Mouse (Mus musculus) spleen, postnatal 36 days (tissue): ENCODE measurements around the gene Larp4b.

Source experiments
- DNase-seq, 2 experiments: peaks; one replicate each; pipeline ENCODE4 v3.0.0; 2022; ENCODE audit warnings: low spot score in 2 of 2, mixed read lengths in 1 of 2

The Larp4b gene

DNA sequence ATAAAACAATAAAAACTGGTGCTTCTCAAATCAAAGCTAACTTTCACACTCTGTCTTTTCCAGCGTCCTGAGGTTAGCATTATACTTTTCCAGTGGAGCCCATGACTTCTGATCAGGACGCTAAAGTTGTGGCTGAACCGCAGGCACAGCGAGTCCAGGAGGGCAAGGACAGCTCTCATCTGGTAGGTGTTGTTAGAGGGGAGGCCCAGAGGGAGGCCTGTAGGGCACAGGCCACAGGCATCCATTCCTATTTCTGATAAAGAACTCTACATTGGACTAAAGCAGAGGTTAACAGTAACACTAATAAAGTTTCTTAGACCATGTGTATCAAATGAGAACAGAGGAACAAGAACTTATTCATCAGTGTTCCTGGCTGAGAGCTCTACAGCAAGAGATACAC, 28.4 kb downstream of the Larp4b start:
- DNase-seq = no peak

DNA sequence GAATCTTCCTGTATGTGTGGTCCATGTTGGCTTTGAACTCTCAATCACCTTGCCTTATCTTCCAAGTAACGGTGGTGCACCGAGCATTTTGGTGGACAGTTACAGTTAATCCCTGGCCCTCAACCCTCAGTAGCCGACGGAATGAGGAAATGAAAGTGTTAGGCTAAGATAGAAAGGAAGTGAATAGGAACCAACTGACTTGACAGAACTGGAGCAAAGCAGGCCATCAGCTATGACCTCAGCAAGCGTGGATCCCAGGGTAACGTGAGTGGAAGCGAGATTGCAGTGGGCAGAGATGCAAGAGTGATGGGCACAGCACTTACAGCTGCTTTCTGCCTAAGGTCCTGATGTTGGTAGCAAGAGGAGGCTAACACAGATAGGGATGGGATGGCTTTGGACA, 31.5 kb downstream of the Larp4b start:
- peak; percentile 12 to 32 for DNase-seq

DNA sequence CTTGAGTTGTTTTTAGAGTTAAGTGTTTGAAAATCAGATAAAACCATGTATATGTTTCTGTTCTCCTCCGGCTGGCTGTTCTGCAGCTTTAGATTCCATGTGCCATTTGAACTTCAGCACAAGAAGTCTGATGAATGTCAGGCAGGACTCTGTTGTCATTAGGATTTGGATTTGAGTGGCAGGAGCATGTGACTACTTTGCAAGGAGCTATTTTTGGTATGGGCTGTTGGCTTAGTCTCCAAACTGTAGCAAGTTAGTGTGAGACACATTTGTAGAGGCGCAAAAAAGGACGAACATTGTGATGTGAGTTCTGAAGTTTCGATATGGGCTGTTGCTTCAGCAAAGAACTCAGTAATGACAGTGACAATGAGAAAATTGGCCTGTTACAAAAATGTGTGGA, 34.0 kb downstream of the Larp4b start:
- DNase-seq = no peak

DNA sequence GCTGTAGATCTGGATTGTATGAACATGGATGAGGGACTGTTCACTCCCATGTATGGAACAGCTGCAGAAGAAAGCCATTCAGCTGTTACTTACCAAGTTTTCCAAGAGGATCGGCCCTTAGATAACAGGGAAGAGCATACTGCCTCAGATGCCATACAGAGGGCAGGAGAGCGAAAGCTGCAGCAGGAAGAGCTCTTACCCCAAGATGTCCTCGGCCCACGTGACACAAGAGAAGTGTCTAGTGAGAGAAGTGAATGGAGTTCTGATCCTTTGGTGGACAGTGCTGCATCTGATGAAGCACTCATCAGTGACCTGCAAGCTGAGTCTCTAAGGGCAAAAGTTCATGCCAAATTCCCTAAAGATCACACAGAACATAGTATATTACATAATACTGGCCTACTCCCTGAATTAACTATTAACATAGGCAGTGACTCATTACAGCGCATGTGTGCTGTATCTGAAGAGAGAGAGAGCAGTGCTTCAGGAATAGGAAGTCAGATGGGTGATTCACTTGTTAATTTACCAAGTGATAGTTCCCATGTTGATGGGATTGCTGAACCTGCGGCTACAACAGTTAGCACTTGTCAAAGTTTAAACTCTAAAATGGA, 35.1 kb downstream of the Larp4b start:
- DNase-seq = no peak

DNA sequence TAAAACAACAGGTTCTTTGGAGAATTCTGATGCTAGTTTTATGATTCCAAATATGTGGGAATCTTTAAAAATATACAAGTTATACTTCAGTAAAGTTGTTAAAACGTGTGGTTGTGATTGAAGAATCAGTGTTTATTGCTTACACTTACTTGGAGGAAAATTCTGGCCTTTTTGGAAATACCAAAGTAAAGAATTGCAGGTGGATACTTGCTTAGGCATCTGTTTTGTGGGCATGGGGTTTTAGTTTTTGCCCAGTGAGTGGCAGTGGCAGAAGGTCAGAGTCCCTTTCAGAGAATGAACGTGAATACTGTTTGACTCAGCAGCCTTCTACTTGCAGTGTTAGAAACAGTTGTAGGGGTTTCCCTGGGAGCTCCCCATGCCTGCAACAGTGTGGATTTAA, 40.7 kb downstream of the Larp4b start:
- DNase-seq = no peak

DNA sequence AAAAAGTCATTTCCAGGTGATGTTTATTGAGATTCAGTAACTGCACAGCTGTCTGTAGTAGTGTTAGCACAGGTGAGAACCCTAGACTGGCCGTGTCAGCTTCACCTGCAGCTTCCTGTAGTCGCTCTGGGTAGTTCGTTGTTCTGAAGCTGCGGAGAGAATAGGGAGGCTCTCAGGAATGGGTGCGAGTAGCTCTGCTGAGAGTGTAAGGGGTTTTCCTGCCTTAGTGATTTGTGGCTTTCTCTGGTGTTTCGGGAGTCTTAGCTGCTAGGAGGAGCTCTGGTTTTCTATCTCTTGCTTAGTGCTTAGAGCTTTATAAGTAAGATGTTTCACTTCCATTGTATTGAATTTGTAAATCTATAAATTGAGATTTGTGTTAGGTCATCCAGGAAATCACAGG, 42.4 kb downstream of the Larp4b start:
- DNase-seq = no peak

DNA sequence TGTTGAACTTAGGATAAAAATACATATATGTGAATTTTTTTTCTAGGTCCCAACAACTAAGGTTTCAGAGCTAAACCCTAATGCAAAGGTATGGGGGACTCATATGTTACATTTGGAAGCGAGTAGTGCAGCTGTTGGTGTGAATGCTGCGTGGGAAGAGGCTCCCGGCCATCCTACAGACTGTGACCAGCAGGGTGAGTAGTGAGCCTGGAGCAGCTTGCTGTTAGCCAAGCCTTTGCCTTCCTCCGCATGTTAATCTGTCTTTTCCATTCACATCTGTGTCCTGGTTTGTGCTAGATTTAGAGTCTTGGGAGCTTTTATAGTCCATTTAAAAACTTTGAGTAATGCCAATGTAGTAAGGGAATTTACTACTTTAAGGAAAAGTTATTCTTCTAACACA, 43.1 kb downstream of the Larp4b start:
- DNase-seq = no peak

DNA sequence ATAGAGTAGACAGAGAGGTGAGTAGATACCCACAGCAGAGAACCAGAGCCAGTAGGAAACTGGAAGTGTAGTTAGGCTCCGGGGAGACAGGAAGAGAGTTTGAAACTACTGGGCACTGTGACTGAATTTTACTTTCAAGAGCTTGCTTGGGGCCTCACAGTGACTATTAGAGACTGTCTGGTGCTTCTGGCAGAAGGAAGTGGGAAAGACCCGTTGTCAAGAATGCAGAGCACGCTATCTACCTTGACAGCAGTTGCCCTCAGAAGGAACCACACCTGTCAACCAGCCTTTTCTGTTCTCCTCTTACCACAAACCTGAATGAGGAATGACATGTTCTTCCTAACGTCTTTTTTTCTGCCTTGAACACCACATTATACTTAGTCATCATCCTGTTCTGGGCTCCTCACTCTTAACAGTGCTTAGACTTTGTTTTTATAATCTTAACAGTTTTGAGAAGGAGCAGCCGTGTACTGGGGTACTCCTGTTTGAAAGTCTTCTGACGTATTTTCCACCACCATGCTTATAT, 45.8 kb downstream of the Larp4b start:
- DNase-seq = no peak

DNA sequence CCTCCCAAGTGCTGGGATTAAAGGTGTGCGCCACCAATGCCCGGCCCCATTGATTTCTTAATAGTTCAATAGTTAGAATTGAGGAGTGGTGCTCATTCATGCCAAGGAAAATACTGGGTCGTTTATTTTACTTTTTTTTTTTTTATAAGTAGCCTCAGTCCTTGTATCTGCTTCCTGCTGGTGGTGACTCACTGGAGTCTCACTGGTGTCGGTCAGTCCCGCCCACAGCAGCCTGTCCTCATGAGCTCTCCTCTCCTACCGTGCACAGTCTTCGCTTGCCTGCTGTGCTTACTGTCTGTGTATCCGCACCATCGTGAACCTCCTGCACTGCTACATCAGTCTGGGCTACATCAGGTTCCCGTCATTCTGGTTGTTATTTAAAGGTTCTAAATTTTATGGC, 46.5 kb downstream of the Larp4b start:
- no peak for DNase-seq

DNA sequence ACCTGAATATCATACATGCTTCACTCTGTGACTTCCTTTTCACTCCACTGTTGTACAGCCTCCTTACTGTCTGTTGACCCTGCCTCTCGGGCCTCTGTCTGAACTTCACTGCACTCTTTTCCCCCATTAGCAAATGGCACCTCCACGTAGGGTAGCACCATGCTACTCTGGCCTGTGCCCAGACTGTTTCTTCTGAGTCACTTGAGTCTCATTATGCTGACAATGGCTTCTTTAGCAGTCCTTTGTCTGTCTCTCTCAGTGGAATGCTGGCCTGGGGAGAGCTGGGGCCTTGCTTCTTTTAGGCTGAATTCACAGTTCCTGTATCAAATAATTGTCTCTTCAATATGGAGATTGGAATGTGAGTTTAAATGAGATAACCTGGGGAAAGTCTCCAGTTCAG, 48.7 kb downstream of the Larp4b start:
- DNase-seq = no peak

DNA sequence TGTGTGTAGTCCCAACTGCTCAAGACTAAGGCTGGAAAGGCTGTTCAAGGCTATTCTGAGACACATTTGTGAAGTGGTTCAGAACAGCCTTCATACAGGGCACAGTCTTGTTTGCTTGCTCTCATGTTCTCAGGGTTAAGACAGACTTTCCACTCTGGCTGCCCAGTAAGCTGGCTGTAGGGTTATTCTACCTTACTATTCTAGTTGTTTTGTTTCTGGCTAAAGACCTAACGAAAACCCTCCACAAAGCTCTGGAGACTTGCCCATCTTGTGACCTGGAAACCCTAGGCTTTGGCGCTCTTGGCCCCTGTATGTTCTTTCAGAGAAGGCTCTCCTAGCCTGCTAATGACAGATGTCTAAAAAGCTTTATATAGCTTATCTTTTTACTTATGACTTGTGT, 55.1 kb downstream of the Larp4b start:
- no peak for DNase-seq

DNA sequence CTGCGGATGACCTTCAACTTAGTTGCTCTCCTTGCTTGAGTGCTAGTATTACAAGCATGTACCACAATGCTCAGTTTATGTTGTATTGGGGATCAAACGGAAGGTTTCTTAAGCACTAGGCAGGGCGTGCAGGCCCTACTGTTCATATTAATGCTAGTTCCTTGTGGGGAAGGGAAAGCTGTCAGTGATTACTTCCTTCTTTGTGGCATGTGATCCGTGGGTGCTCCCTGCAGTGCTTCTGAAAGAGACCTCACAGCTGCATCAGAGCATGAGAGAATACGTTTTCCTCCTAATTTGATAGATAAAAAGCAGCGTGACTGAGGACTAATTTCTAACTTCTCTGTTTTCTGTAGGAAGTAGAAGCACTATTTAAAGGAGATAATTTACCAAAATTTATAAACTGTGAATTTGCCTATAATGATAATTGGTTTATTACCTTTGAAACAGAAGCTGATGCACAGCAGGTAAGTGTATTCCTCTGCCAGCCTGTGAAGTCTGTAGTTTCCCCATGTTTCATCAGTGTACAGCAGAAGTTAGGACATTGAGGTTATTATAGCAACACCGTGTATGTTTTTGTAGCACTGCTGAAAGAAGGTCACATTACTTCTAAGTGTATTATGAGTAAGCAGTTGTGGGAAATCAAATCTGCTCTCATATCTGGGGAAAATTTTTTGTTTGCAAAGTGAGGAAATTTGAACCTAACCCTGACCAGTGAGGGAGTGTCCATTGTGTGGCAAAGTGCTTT, 56.0 kb downstream of the Larp4b start:
- peak in 1 of 2 experiments; percentile 30 for DNase-seq

DNA sequence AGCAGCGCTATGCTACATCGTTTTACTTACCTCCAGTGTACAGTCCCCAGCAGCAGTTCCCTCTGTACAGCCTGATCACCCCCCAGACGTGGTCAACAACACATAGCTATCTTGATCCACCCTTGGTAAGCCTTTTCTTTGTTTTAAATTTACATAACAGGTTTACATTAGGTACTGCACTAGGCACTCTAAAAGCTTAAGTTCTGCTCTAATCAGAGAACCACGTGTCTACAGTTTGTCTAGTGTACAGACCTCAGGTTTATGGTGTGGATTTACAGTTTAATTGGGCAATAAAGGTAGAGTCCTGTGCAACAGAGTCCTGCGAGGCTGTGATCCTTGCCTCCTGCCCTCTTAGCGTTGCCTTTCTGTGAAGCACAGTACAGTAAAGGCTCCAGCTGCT, 57.4 kb downstream of the Larp4b start:
- no peak for DNase-seq

DNA sequence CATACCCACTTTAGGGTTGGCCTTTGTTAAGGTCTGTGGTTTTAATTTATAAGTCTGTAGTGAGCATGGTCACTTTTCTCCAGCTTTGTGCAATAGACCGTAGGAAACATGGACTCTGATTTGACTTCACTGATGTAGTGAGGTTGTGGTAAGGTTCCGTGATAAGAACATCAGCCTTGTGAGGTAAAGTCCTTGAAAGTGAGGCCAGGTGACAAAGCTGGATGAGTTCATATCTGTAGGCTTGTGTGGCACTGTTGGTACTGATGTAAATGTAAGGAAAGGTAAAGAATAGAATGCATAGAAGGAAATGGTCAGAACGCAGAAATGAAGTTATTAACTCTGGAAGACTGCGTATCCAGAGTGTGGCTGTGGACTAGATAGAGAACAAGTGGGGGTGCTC, 57.9 kb downstream of the Larp4b start:
- DNase-seq = no peak

DNA sequence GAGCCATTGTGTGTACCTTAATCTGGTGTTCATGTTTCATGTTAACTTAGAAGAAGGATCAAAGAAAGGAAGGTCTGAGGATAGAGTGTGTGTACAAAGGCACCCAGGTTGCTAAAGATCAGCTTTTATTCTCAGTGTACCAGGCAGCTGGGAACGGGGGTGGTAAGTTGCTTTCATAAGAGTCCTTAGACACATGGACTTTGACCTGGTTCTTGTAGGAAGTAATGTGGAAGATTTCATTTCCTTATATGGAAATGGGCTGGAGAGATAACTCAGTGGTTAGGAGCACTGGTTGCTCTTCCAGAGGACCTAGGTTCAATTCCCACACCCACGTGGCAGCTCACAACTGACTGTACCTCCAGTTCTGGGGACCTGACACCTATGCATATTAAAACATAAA, 58.6 kb downstream of the Larp4b start:
- no peak for DNase-seq

DNA sequence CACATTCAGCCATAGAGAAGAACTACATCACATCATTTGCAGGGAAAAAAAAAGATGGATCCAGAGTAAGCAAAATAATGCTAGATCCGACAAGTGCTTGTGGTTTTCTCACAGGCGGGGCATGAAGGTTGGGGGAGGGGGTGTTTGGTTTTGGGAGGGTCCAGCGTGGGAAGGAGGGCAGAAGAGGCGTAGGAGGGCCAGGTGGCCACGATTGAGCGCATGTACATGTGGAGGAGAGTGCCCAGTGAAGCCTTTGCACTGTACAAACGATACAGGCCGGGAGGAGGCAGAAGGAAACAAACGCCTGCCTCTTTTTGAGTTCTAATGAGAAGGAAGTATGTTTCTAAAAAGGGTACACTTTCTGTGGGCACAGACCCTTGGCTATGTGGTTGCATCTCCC, 60.1 kb downstream of the Larp4b start:
- DNase-seq = no peak

DNA sequence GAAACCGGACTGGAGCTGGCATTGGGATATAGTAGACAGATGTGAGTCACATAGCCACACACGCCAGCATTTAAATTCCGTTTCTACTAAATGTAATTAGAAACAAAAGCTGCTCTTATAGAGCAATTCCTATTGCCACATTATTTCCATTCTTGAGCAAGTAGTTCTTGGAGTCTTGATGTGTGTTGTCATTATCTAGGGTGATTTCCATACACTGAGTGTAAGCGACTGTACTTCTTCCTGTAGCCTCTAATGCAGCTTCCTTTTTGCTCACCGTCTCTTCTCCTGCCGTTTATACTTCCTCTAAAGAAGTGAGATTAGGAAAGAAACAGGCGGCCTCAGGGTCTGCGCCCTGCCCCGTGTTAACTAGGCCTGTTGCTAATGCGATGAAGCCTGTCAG, 65.6 kb downstream of the Larp4b start:
- DNase-seq = no peak

DNA sequence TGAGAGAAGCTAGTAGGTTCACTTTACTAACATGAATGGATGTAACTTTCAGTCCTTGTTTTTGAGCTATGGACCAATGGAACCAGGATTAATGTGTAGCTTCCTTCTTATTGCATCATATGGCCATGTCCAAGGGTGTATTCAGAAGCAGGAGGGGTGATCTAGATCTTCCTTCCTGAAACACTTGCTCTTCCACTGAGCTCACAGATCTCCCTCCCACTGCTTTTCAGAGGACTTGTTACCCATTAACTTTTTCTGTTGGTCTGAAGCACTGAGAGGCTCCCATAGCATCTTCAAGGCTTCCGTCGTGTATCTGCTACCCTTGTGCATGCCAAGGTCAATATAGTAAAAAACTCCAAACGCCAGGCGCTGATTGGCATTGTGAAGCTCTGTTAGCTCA, 69.2 kb downstream of the Larp4b start:
- no peak for DNase-seq

DNA sequence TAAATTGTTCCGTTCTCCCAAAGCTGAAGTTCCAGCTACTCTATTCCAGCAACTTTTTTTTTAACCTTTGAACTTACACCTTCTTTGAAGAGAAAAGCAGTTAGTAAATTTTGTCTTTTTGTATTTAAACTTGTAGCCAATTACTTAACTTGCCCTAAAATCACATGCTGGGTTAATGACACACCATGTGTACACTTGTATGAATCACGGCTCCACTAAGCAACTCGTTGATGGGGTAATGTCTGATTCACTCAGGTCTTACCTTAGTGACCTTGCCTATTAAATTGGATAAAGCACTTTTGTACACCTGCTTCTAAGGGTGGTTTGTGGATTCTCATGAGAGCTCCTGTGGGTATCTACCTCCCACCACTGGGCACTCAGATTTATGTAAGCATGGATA, 74.2 kb downstream of the Larp4b start:
- no peak for DNase-seq

DNA sequence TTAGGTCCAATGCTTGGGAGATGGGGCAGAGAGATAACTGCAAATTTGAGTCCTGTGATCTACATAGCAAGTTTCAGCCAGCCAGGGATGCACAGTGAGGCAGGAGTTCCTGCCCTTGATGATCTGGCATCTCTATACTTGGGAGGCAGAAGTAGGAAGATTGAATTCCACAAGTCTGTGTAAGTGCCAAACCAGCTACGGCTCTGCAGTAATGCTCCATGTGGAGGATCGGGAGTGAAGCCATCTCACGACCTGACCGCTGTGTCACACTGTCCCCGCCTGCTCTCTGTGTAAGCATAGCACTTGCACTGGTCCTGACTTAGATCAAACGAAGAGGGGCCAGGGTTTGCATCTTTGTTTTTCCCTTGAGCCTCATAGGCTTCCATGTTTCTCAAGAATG, 75.9 kb downstream of the Larp4b start:
- DNase-seq = no peak

DNA sequence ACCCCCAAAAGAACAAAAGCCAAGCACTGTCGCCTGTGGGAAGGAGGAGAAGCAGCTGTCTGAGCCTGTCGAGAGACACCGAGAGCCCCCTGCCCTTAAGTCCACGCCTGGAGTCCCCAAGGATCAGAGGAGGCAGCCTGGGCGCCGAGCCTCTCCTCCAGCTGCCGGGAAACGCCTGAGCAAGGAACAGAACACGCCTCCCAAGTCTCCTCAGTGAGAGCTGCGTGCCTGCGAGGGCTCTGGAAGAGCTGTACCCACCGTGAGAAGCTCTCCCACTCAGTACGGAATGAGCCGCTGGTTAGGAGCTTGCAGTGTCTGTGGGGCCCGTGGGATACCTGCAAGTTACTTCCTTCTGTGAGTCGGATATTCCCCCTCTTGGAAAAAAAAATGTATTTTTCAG, 77.0 kb downstream of the Larp4b start:
- DNase-seq = no peak

DNA sequence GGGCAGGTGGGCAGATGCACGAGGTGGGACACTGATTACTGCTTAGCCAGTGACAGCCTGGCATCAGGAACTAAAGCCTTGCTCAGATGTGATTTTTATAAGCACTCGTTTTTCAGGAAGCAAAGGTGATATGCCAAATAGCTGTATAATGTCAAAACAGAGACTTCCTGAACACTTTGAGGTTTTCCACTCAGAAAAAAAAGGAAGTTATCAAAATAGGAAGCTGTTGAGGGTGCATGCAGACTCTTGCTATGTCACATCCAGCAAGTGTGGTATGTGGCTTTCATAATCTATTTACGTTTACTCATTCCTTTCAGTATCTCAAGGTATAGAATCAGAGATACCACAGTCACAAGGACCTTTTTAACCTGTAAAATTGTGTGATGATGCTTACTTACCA, 79.7 kb downstream of the Larp4b start:
- DNase-seq = peak in 1 of 2 experiments; percentile 19

DNA sequence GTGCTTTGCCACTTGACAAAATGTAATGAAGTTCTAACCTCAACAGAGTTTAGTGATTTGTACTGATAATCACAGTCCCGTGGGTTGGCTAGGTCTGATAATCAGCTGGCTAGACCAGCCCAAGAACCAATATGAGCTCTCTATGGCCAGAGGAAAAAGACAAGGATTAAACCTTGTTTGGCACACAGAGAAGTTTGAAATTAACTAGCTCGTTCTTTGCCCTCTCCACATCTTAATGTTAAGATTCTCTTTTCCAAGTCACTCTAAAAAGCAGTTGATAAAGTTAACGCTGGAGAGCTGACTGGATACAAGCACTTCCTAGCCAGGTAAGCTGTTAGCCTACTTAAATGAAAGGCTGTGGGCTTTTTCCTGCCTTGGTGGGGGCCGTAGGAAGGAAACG, 81.5 kb downstream of the Larp4b start:
- DNase-seq = no peak

DNA sequence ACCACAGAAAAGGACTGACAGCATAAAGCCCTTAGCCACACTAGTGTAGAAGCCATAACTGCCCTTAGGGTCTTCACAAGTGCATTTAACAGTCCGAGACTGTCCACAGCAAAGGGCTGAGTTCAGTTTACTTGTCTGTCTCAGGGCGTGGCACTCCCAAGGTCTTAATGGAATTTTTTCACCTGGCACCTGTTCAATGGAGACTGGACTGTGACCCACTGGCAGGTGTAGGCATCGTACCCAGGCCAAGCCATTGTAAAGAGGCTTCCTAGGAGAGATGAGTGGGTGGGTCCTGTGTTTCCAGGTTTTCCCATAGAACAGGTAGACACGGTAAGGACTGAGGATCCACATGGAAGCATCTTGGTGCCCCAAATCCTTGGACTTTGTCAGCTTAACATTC, 84.6 kb downstream of the Larp4b start:
- DNase-seq = no peak
